Mouse (Mus musculus) MEL (cell line): Measurements from ENCODE around the gene Scnn1a. TPM values are rescaled to one million over a fixed set of nuclear protein-coding genes. Genes with fewer than 3 reads are reported as not detected.

ENCODE experiments used
- DNase-seq: peaks from one replicate; pipeline ENCODE4 v3.0.0; 2011; ENCODE audit warnings: low read depth, low spot score
- H3K27ac ChIP-seq: 2 replicates; pipeline ENCODE4 v1.5.1; 2012; ENCODE audit warnings: low read depth, mild to moderate bottlenecking, control low read depth, low read length, moderate library complexity; ENCODE audit not compliant: control insufficient read depth
- H3K27me3 ChIP-seq, 2 experiments: fragments of 150-350 bp in 1 of 2; sonication (generic) in 1 of 2; 2 replicates each; pipeline ENCODE4 v1.6.1; 2012; ENCODE audit warnings: low read length in 2 of 2, mild to moderate bottlenecking in 2 of 2, improper control_type of control experiment in 1 of 2, moderate library complexity in 1 of 2; ENCODE audit not compliant: insufficient read depth in 2 of 2, control insufficient read depth in 1 of 2
- H3K36me3 ChIP-seq, 2 experiments: 2 replicates each; pipeline ENCODE4 v1.6.1; 2012 to 2014; ENCODE audit warnings: low read length in 2 of 2, improper control_type of control experiment in 1 of 2, inconsistent platforms in 1 of 2, mild to moderate bottlenecking in 1 of 2; ENCODE audit not compliant: insufficient read depth in 2 of 2, control insufficient read depth in 1 of 2
- H3K4me1 ChIP-seq, 2 experiments: fragments of 150-350 bp in 1 of 2; sonication (generic) in 1 of 2; 2 replicates each; pipeline ENCODE4 v1.6.1; 2012; ENCODE audit warnings: low read length in 2 of 2, improper control_type of control experiment in 1 of 2, mild to moderate bottlenecking in 1 of 2; ENCODE audit not compliant: insufficient read depth in 2 of 2, control insufficient read depth in 1 of 2
- H3K4me3 ChIP-seq, 2 experiments: fragments of 150-350 bp in 1 of 2; sonication (generic) in 1 of 2; 2 replicates each; pipeline ENCODE4 v1.5.1; 2012; ENCODE audit warnings: low read depth in 2 of 2, low read length in 2 of 2, mild to moderate bottlenecking in 2 of 2, moderate library complexity in 2 of 2, control low read depth in 1 of 2, improper control_type of control experiment in 1 of 2; ENCODE audit not compliant: control insufficient read depth in 1 of 2, insufficient read depth in 1 of 2
- H3K79me2 ChIP-seq: 2 replicates; pipeline ENCODE4 v1.6.1; 2012; ENCODE audit warnings: mild to moderate bottlenecking, low read length, moderate library complexity; ENCODE audit not compliant: control insufficient read depth, poor library complexity, insufficient read depth
- H3K9ac ChIP-seq: 2 replicates; pipeline ENCODE4 v1.6.1; 2012; ENCODE audit warnings: low read depth, mild to moderate bottlenecking, control low read depth, low read length, moderate library complexity; ENCODE audit not compliant: control insufficient read depth, poor library complexity, severe bottlenecking
- H3K9me3 ChIP-seq: fragments of 150-350 bp; sonication (generic); replicated peaks from 2 replicates; pipeline ENCODE4 v1.6.1; 2012; ENCODE audit warnings: mild to moderate bottlenecking, low read length, improper control_type of control experiment, moderate library complexity; ENCODE audit not compliant: insufficient read depth
- BHLHE40 ChIP-seq: IDR thresholded peaks from 2 replicates; pipeline ENCODE4 v1.6.1; 2012; ENCODE audit warnings: low read depth, mild to moderate bottlenecking, inconsistent platforms, low read length, improper control_type of control experiment, borderline replicate concordance
- CTCF ChIP-seq, 3 experiments: IDR thresholded peaks in 2 of 3; conservative IDR thresholded peaks in 1 of 3; 2 replicates each; pipeline ENCODE4 v1.5.1; 2011 to 2012; ENCODE audit warnings: low read length in 3 of 3, low read depth in 2 of 3, mild to moderate bottlenecking in 2 of 3, improper control_type of control experiment in 1 of 3, inconsistent platforms in 1 of 3, mixed read lengths in 1 of 3, moderate library complexity in 1 of 3; ENCODE audit not compliant: control insufficient read depth in 1 of 3, insufficient read depth in 1 of 3, poor library complexity in 1 of 3, severe bottlenecking in 1 of 3
- E2F4 ChIP-seq: IDR thresholded peaks from 2 replicates; pipeline ENCODE4 v1.6.1; 2011; ENCODE audit warnings: low read depth, low read length, improper control_type of control experiment, borderline replicate concordance
- GATA1 ChIP-seq: IDR thresholded peaks from 2 replicates; pipeline ENCODE4 v1.6.1; 2011; ENCODE audit warnings: low read depth, low read length, improper control_type of control experiment
- JUND ChIP-seq: IDR thresholded peaks from 2 replicates; pipeline ENCODE4 v1.6.1; 2011; ENCODE audit warnings: low read depth, mild to moderate bottlenecking, improper control_type of control experiment, low read length
- MAFK ChIP-seq: IDR thresholded peaks from 2 replicates; pipeline ENCODE4 v1.6.1; 2011; ENCODE audit warnings: low read depth, mild to moderate bottlenecking, low read length, improper control_type of control experiment, borderline replicate concordance
- MAX ChIP-seq: IDR thresholded peaks from 2 replicates; pipeline ENCODE4 v1.6.1; 2011; ENCODE audit warnings: low read length, improper control_type of control experiment
- MEF2A ChIP-seq: IDR thresholded peaks from 2 replicates; pipeline ENCODE4 v1.6.1; 2014; ENCODE audit warnings: low read depth, mild to moderate bottlenecking, inconsistent platforms, low read length, improper control_type of control experiment; ENCODE audit not compliant: poor library complexity, insufficient replicate concordance, severe bottlenecking; ENCODE audit errors: extremely low read depth
- POLR2AphosphoS5 ChIP-seq: IDR thresholded peaks from 2 replicates; pipeline ENCODE4 v1.6.1; 2012; ENCODE audit warnings: low read depth, borderline replicate concordance, mild to moderate bottlenecking, inconsistent platforms, low read length, moderate library complexity, mixed read lengths
- RCOR1 ChIP-seq: IDR thresholded peaks from 2 replicates; pipeline ENCODE4 v1.6.1; 2012; ENCODE audit warnings: low read depth, mild to moderate bottlenecking, inconsistent platforms, low read length, improper control_type of control experiment
- SIN3A ChIP-seq: IDR thresholded peaks from 2 replicates; pipeline ENCODE4 v1.6.1; 2012; ENCODE audit warnings: low read length, improper control_type of control experiment, inconsistent platforms
- ZMIZ1 ChIP-seq: IDR thresholded peaks from 2 replicates; pipeline ENCODE4 v1.6.1; 2012; ENCODE audit warnings: low read depth, mild to moderate bottlenecking, inconsistent platforms, low read length, improper control_type of control experiment, moderate library complexity
- polyA plus RNA-seq, 2 experiments: library from polyadenylated mRNA; stranded (reverse) in 1 of 2; unstranded in 1 of 2; fragments of >175 nt in 1 of 2; fragments of >200 nt in 1 of 2; gene quantifications; 2 replicates each; pipeline versions ENCODE4 v1.2.1 to v1.2.4; 2012; ENCODE audit warnings: low replicate concordance in 2 of 2, low read depth in 1 of 2; ENCODE audit not compliant: insufficient read length in 2 of 2, insufficient read depth in 1 of 2, missing spikeins in 1 of 2
- total RNA-seq: library from RNA; depleted of rRNA; stranded (reverse); fragments of 300-350 nt; gene quantifications from 2 replicates; pipeline ENCODE4 v1.2.3, GENCODE M21; 2012

Gene Scnn1a
- total and polyA plus RNA-seq, 3 experiments = 0.50 TPM; not detected in 2

DNA sequence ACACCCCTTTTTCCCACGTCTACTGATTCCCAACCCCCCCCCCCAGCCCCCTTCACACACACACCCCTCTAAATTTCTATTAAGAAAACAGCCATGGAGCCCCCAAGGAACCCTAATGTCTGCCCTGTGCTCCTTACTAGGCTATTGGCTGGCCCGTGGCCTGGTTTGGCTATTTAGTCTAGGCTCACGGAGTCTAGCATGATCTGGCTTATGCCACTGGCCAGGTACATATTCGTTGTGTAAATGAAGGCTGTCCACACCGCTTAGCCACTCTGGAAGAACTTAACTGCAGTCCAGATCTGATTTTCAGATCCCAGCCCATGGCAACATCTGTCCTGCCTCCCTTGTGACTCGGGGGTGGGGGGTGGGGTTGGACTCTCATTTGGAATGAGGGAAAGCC is 5.7 kb upstream of the Scnn1a start:
- H3K27ac ChIP-seq = no peak overlapping the region
- H3K27me3 ChIP-seq = peaks cover 0 to 3% of the 10 kb centered on the region in 2 experiments; a peak in 1 of 4 replicates
- peak overlapping the region; percentile 91; the same call in 1 of the 2 replicates for H3K9ac ChIP-seq
- peaks cover 0 to 6% of the 10 kb centered on the region in 2 experiments; a peak in 1 of 4 replicates for H3K36me3 ChIP-seq
- TF ChIP-seq MAFK = no peak
- H3K9me3 ChIP-seq = no peaks in the 10 kb centered on the region
- H3K79me2 ChIP-seq = peaks cover 12% of the 10 kb centered on the region
- no peak overlapping the region for H3K4me3 ChIP-seq
- DNase-seq = no peak
- H3K4me1 ChIP-seq = peaks cover 2 to 12% of the 10 kb centered on the region in 2 experiments; a peak in 3 of 4 replicates

DNA sequence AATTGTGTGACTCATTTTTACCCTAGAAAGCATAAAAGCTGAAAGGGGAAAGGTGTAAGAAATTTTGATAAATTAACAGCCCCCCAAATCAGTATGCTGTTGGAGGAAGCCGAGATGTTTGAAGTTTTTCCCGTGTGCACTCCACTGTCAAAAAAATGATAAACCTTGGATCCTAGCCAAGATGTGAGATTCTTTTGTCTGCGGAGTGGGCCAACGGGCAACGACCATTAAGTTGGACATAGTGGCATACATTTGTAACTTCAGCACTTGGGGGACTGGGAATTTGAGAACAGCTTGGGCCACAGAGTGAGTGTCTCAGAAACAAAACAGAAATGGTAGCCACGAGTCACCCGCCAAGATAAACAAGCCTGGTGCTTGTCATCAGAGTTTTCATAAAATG is 3.4 kb upstream of the Scnn1a start:
- Histone ChIP-seq H3K9me3 (no peaks in the 10 kb centered on the region), H3K36me3 (peaks cover 0 to 6% of the 10 kb centered on the region in 2 experiments; a peak in 1 of 4 replicates), H3K27me3 (peaks cover 0 to 3% of the 10 kb centered on the region in 2 experiments; a peak in 1 of 4 replicates), H3K4me3 (no peak overlapping the region), H3K27ac (no peak overlapping the region)
- no peak for TF ChIP-seq RCOR1
- TF ChIP-seq, all 39 proteins: peak for 0
- Histone ChIP-seq H3K79me2 (peaks cover 12% of the 10 kb centered on the region), H3K4me1 (peaks cover 2 to 12% of the 10 kb centered on the region in 2 experiments; a peak in 3 of 4 replicates), H3K9ac (no peak overlapping the region)
- DNase-seq = no peak

GRCm38 (mm10) chr6:125318981-125319918 is 1.2 kb upstream of the Scnn1a start:
- no peaks in the 10 kb centered on the region for H3K9me3 ChIP-seq
- peaks cover 0 to 2% of the 10 kb centered on the region in 2 experiments; a peak in 1 of 4 replicates for H3K36me3 ChIP-seq
- no peak overlapping the region for H3K4me3 ChIP-seq
- DNase-seq = no peak
- no peak overlapping the region for H3K9ac ChIP-seq
- TF ChIP-seq GATA1 = no peak
- TF ChIP-seq SIN3A = no peak
- no peak for TF ChIP-seq E2F4
- no peak for TF ChIP-seq MAX
- TF ChIP-seq POLR2AphosphoS5 = no peak
- no peak for TF ChIP-seq RCOR1
- TF ChIP-seq ZMIZ1 = no peak
- no peak for TF ChIP-seq CTCF (IDR thresholded peaks at IDR 0.05 in 2 of 3, conservative IDR thresholded peaks at IDR 0.05 in 1 of 3; ENCODE audit: control insufficient read depth in 1 of 3, insufficient read depth in 1 of 3, low read depth in 2 of 3, low read length in 3 of 3, poor library complexity in 1 of 3, severe bottlenecking in 1 of 3)
- no peak for TF ChIP-seq JUND
- TF ChIP-seq BHLHE40 = no peak
- no peak for TF ChIP-seq MEF2A
- no peak for TF ChIP-seq MAFK
- TF ChIP-seq, all 39 proteins: peak for 0
- Histone ChIP-seq H3K4me1 (peaks cover 0 to 1% of the 10 kb centered on the region in 2 experiments; a peak in 3 of 4 replicates), H3K79me2 (no peaks in the 10 kb centered on the region), H3K27ac (no peak overlapping the region), H3K27me3 (peaks cover 3% of the 10 kb centered on the region in 2 experiments; a peak in 3 of 4 replicates)
